Mouse (Mus musculus): ENCODE results near the gene Esrra. TPM values are rescaled to one million over a fixed set of nuclear protein-coding genes. Genes with fewer than 3 reads are reported as not detected.
A peak's percentile ranks its signal among the peaks of the same experiment; 100 is the strongest.

The Esrra gene
- polyA plus RNA-seq, 1 experiment from 2014 or later, result 11.4 TPM

- peak; percentile 75 for ATAC-seq (ENCODE audit: insufficient number of reproducible peaks, low FRiP score, low TSS enrichment, low read depth)
- Histone ChIP-seq H3K9me3 (no peaks in the 10 kb centered on the region), H3K36me3 (peaks cover 36% of the 10 kb centered on the region), H3K4me1 (peaks cover 22% of the 10 kb centered on the region), H3K27me3 (no peaks in the 10 kb centered on the region), H3K27ac (peak overlapping the region; percentile 98), H3K9ac (peak overlapping the region; percentile 71), H3K4me3 (peak overlapping the region; percentile 69), H3K4me2 (peak overlapping the region; percentile 90)
- WGBS, result under 1% methylated on average over 35 of the region's 35 CpGs
These were observed 29.9 kb upstream of the Esrra start for GRCm38 (mm10) chr19:6951381-6951968.

GRCm38 (mm10) chr19:6950613-6951153, 29.1 kb upstream of the Esrra start:
- H3K4me1 ChIP-seq, result peaks cover 22% of the 10 kb centered on the region
- H3K9me3 ChIP-seq, result no peaks in the 10 kb centered on the region
- WGBS, result under 1% methylated on average over 28 of the region's 28 CpGs
- H3K27me3 ChIP-seq, result no peaks in the 10 kb centered on the region
- peak overlapping the region; percentile 90 for H3K4me2 ChIP-seq
- peak overlapping the region; percentile 98 for H3K27ac ChIP-seq
- peak overlapping the region; percentile 71 for H3K9ac ChIP-seq
- peak overlapping the region; percentile 69 for H3K4me3 ChIP-seq
- ATAC-seq (ENCODE audit: insufficient number of reproducible peaks, low FRiP score, low TSS enrichment, low read depth), result 0 out of 2 replicates have a peak, but pooled peaks have one; percentile 11
- H3K36me3 ChIP-seq, result peaks cover 35% of the 10 kb centered on the region

GRCm38 (mm10) chr19:6949951-6950350, 28.3 kb upstream of the Esrra start:
- H3K27me3 ChIP-seq, result no peaks in the 10 kb centered on the region
- H3K4me3 ChIP-seq, result peak overlapping the region; percentile 69
- H3K4me2 ChIP-seq, result peak overlapping the region; percentile 90
- peaks cover 22% of the 10 kb centered on the region for H3K4me1 ChIP-seq
- no peak for ATAC-seq (ENCODE audit: insufficient number of reproducible peaks, low FRiP score, low TSS enrichment, low read depth)
- H3K36me3 ChIP-seq, result peaks cover 32% of the 10 kb centered on the region
- 57% methylated on average over 5 of the region's 5 CpGs for WGBS
- no peak overlapping the region for H3K9ac ChIP-seq
- H3K9me3 ChIP-seq, result no peaks in the 10 kb centered on the region
- H3K27ac ChIP-seq, result peak overlapping the region; percentile 98; the same call in 1 of the 2 replicates

GRCm38 (mm10) chr19:6949532-6949931, 27.9 kb upstream of the Esrra start:
- H3K27me3 ChIP-seq, result no peaks in the 10 kb centered on the region
- peaks cover 22% of the 10 kb centered on the region for H3K4me1 ChIP-seq
- no peaks in the 10 kb centered on the region for H3K9me3 ChIP-seq
- H3K36me3 ChIP-seq, result peaks cover 28% of the 10 kb centered on the region
- WGBS, result 86% methylated on average over 5 of the region's 5 CpGs
- no peak overlapping the region for H3K4me2 ChIP-seq
- no peak overlapping the region for H3K9ac ChIP-seq
- H3K4me3 ChIP-seq, result no peak overlapping the region
- no peak overlapping the region for H3K27ac ChIP-seq
- ATAC-seq (ENCODE audit: insufficient number of reproducible peaks, low FRiP score, low TSS enrichment, low read depth), result no peak

GRCm38 (mm10) chr19:6948186-6948585, 26.6 kb upstream of the Esrra start:
- Histone ChIP-seq H3K9me3 (no peaks in the 10 kb centered on the region), H3K9ac (no peak overlapping the region), H3K36me3 (peaks cover 20% of the 10 kb centered on the region), H3K4me2 (no peak overlapping the region), H3K27me3 (no peaks in the 10 kb centered on the region), H3K4me3 (no peak overlapping the region), H3K4me1 (peaks cover 22% of the 10 kb centered on the region), H3K27ac (peak overlapping the region; percentile 33; the same call in 1 of the 2 replicates)
- 74% methylated on average over 4 of the region's 4 CpGs for WGBS
- no peak for ATAC-seq (ENCODE audit: insufficient number of reproducible peaks, low FRiP score, low TSS enrichment, low read depth)

GRCm38 (mm10) chr19:6947742-6948141, 26.1 kb upstream of the Esrra start:
- Histone ChIP-seq H3K27me3 (no peaks in the 10 kb centered on the region), H3K4me3 (no peak overlapping the region), H3K36me3 (peaks cover 20% of the 10 kb centered on the region; the same call in 1 of the 2 replicates), H3K27ac (no peak overlapping the region), H3K9ac (no peak overlapping the region), H3K9me3 (no peaks in the 10 kb centered on the region), H3K4me2 (no peak overlapping the region), H3K4me1 (peaks cover 22% of the 10 kb centered on the region)
- WGBS, result 33% methylated on average over 4 of the region's 4 CpGs
- ATAC-seq (ENCODE audit: insufficient number of reproducible peaks, low FRiP score, low TSS enrichment, low read depth), result no peak

GRCm38 (mm10) chr19:6943709-6944108, 22.1 kb upstream of the Esrra start:
- 87% methylated on average over 6 of the region's 6 CpGs for WGBS
- ATAC-seq (ENCODE audit: insufficient number of reproducible peaks, low FRiP score, low TSS enrichment, low read depth), result no peak
- Histone ChIP-seq H3K9ac (no peak overlapping the region), H3K36me3 (peaks cover 20% of the 10 kb centered on the region; the same call in 1 of the 2 replicates), H3K27me3 (no peaks in the 10 kb centered on the region), H3K4me1 (peaks cover 26% of the 10 kb centered on the region), H3K4me2 (no peak overlapping the region), H3K4me3 (no peak overlapping the region), H3K27ac (no peak overlapping the region), H3K9me3 (no peaks in the 10 kb centered on the region)

GRCm38 (mm10) chr19:6942764-6943163, 21.2 kb upstream of the Esrra start:
- no peaks in the 10 kb centered on the region for H3K27me3 ChIP-seq
- H3K4me3 ChIP-seq, result peak overlapping the region; percentile 91
- WGBS, result 29% methylated on average over 5 of the region's 5 CpGs
- peak overlapping the region; percentile 96 for H3K4me2 ChIP-seq
- peaks cover 26% of the 10 kb centered on the region for H3K4me1 ChIP-seq
- peaks cover 17% of the 10 kb centered on the region; the same call in 1 of the 2 replicates for H3K36me3 ChIP-seq
- no peak for ATAC-seq (ENCODE audit: insufficient number of reproducible peaks, low FRiP score, low TSS enrichment, low read depth)
- no peaks in the 10 kb centered on the region for H3K9me3 ChIP-seq
- peak overlapping the region; percentile 97 for H3K27ac ChIP-seq
- peak overlapping the region; percentile 97 for H3K9ac ChIP-seq

- under 1% methylated on average over 27 of the region's 27 CpGs for WGBS
- ATAC-seq (ENCODE audit: insufficient number of reproducible peaks, low FRiP score, low TSS enrichment, low read depth), result peak; percentile 85
- no peaks in the 10 kb centered on the region for H3K9me3 ChIP-seq
- peak within 1 kb of the TSS; percentile 96 for H3K4me2 ChIP-seq
- H3K4me1 ChIP-seq, result peaks cover 26% of the 10 kb centered on the region
- peaks cover 17% of the 10 kb centered on the region; the same call in 1 of the 2 replicates for H3K36me3 ChIP-seq
- peak within 1 kb of the TSS; percentile 91 for H3K4me3 ChIP-seq
- peak within 1 kb of the TSS; percentile 97 for H3K27ac ChIP-seq
- H3K27me3 ChIP-seq, result no peaks in the 10 kb centered on the region
- peak within 1 kb of the TSS; percentile 97 for H3K9ac ChIP-seq
These were observed 20.7 kb upstream of the Esrra start, which contains the start of gene Gpr137 for GRCm38 (mm10) chr19:6942249-6942691. Gpr137 (minus strand) TSS chr19:6942480.

- Histone ChIP-seq H3K4me2 (peak within 1 kb of the TSS; percentile 96), H3K9me3 (no peaks in the 10 kb centered on the region), H3K27ac (peak within 1 kb of the TSS; percentile 97), H3K27me3 (no peaks in the 10 kb centered on the region), H3K4me3 (peak within 1 kb of the TSS; percentile 91), H3K4me1 (peaks cover 26% of the 10 kb centered on the region), H3K36me3 (peaks cover 12% of the 10 kb centered on the region; the same call in 1 of the 2 replicates), H3K9ac (peak within 1 kb of the TSS; percentile 97)
- peak; percentile 77 for ATAC-seq (ENCODE audit: insufficient number of reproducible peaks, low FRiP score, low TSS enrichment, low read depth)
- WGBS, result under 1% methylated on average over 82 of the region's 83 CpGs
These were observed 20.0 kb upstream of the Esrra start, which contains the start of gene Bad for GRCm38 (mm10) chr19:6941372-6942248. Bad (plus strand) TSS chr19:6941861.

GRCm38 (mm10) chr19:6940396-6941351, 19.1 kb upstream of the Esrra start:
- H3K4me2 ChIP-seq, result peak overlapping the region; percentile 96
- ATAC-seq (ENCODE audit: insufficient number of reproducible peaks, low FRiP score, low TSS enrichment, low read depth), result no peak
- peak overlapping the region; percentile 97 for H3K9ac ChIP-seq
- H3K4me3 ChIP-seq, result peak overlapping the region; percentile 91
- 21% methylated on average over 28 of the region's 29 CpGs for WGBS
- H3K27me3 ChIP-seq, result peaks cover 8% of the 10 kb centered on the region
- H3K27ac ChIP-seq, result peak overlapping the region; percentile 59; the same call in 1 of the 2 replicates
- no peaks in the 10 kb centered on the region for H3K9me3 ChIP-seq
- peaks cover 5% of the 10 kb centered on the region; the same call in 1 of the 2 replicates for H3K36me3 ChIP-seq
- H3K4me1 ChIP-seq, result peaks cover 26% of the 10 kb centered on the region
